Mouse (Mus musculus): ENCODE data around the gene Samhd1. TPM values are rescaled to one million over a fixed set of nuclear protein-coding genes. Genes with fewer than 3 reads are reported as not detected.

Samhd1 gene
- total and polyA plus RNA-seq, 2 experiments from 2014 or later = 11.9 to 12.7 TPM

DNA sequence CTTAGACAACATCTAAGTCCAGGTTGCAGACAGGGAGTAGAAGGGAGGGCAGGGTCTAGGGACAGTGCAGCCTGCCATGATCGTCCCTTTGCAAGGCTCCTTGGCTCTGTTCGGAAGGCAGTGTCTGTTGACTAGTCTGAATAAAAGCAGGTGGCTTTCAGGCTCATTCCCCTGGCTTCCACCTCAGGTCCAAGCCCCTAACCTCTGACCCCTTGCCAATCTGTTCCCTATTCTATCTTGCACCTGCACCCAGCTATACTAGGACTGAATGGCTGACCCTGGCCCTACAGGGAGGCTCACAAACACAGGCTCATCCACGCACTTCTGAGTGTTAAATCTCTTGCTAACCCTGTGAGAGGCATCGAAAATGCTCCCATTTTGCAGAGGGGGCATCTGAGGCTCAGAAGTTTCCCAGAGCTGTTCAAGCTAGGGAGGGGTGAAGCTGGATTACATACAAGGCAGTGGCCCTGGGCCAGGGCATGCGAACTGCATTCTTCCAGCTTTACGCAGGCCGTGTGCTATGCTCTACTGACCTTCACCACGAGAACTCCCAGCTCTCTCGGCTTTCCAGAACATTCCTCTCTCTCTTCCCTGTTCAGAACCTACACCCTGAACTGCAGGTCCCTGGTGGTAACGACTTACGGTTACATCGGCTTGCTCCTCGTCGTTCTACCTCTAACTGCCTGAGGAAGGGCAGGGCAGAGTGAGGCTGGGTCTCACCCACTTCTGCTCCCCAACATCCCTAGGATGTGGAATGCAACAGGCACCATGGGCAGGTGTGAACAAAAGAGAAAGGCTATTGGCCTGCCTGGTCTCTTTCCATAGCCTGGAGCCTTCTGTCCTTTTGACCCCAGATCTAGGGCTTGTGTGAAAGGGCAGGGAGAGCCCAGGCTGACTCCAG lies 69.8 kb downstream of the Samhd1 start:
- peak overlapping the region; percentile 52; the same call in 1 of the 2 replicates for H3K27ac ChIP-seq
- H3K4me2 ChIP-seq (ENCODE audit: low read depth, low read length) = 0 out of 2 replicates have a peak overlapping the region, but pooled peaks have one; percentile 2
- no peaks in the 10 kb centered on the region; the same call in 1 of the 2 replicates for H3K36me3 ChIP-seq (ENCODE audit: insufficient read depth, low read length)
- H3K4me1 ChIP-seq (ENCODE audit: insufficient read depth, low read length) = peaks cover 48% of the 10 kb centered on the region
- no peaks in the 10 kb centered on the region for H3K9me3 ChIP-seq (ENCODE audit: low read length)
- TF ChIP-seq CTCF (IDR thresholded peaks at IDR 0.05; ENCODE audit: low read depth) = no peak
- no peak for DNase-seq (ENCODE audit: low spot score)
- no peak for ATAC-seq
- WGBS = 62% methylated on average over 14 of the region's 14 CpGs
- no peak overlapping the region for H3K9ac ChIP-seq (replicated peaks; ENCODE audit: low read length)
- no peak overlapping the region for H3K4me3 ChIP-seq (ENCODE audit: low read length)
- H3K27me3 ChIP-seq (ENCODE audit: insufficient read depth, low read length) = no peaks in the 10 kb centered on the region

- H3K4me3 ChIP-seq (ENCODE audit: low read length) = no peak overlapping the region
- DNase-seq (ENCODE audit: low spot score) (peak; percentile 69), ATAC-seq (peak; percentile 74)
- H3K27me3 ChIP-seq (ENCODE audit: insufficient read depth, low read length) = no peaks in the 10 kb centered on the region
- H3K9me3 ChIP-seq (ENCODE audit: low read length) = no peaks in the 10 kb centered on the region
- TF ChIP-seq CTCF (IDR thresholded peaks at IDR 0.05; ENCODE audit: low read depth) = no peak
- peaks cover 41% of the 10 kb centered on the region for H3K4me1 ChIP-seq (ENCODE audit: insufficient read depth, low read length)
- peaks cover 8% of the 10 kb centered on the region; the same call in 1 of the 2 replicates for H3K36me3 ChIP-seq (ENCODE audit: insufficient read depth, low read length)
- H3K9ac ChIP-seq (replicated peaks; ENCODE audit: low read length) = no peak overlapping the region
- no peak overlapping the region for H3K4me2 ChIP-seq (ENCODE audit: low read depth, low read length)
- H3K27ac ChIP-seq = peak overlapping the region; percentile 52; the same call in 1 of the 2 replicates
- 15% methylated on average over 7 of the region's 7 CpGs for WGBS
These were observed 70.9 kb downstream of the Samhd1 start for GRCm38 (mm10) chr2:157064136-157064535.

DNA sequence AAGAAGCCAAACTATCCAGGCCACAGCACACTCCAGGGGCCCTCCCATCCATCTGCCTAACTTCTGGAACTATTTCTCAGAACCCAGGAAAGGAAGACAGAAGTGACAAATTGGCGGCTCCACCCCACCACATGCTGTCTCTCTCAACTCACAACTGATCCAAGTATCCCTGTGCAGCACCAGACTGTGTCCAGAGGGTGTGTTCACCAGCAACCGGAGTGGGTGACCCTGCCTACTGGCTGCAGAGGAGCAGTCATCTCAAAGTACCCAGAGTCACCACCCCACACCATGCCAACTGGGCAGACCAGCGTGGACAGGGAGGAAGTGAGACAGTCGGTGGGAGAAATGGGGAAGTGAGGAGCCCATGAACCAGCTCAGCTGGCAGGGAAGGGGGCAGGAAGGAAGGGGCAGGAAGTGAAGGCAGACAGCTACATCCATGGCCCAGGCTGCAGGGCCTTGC lies 71.8 kb downstream of the Samhd1 start:
- Histone ChIP-seq H3K4me3 (ENCODE audit: low read length) (no peak overlapping the region), H3K36me3 (ENCODE audit: insufficient read depth, low read length) (peaks cover 8% of the 10 kb centered on the region; the same call in 1 of the 2 replicates), H3K27ac (peak overlapping the region; percentile 52; the same call in 1 of the 2 replicates), H3K4me1 (ENCODE audit: insufficient read depth, low read length) (peaks cover 37% of the 10 kb centered on the region), H3K9me3 (ENCODE audit: low read length) (no peaks in the 10 kb centered on the region), H3K27me3 (ENCODE audit: insufficient read depth, low read length) (no peaks in the 10 kb centered on the region), H3K4me2 (ENCODE audit: low read depth, low read length) (no peak overlapping the region), H3K9ac (replicated peaks; ENCODE audit: low read length) (no peak overlapping the region)
- 45% methylated on average over 4 of the region's 4 CpGs for WGBS
- TF ChIP-seq CTCF (IDR thresholded peaks at IDR 0.05; ENCODE audit: low read depth) = no peak
- ATAC-seq = no peak; the same call in 1 of the 2 replicates
- DNase-seq (ENCODE audit: low spot score) = no peak

GRCm38 (mm10) chr2:157060557-157061305 lies 74.3 kb downstream of the Samhd1 start:
- Histone ChIP-seq H3K4me3 (ENCODE audit: low read length) (no peak overlapping the region), H3K27ac (0 out of 2 replicates have a peak overlapping the region, but pooled peaks have one; percentile 80), H3K9ac (replicated peaks; ENCODE audit: low read length) (no peak overlapping the region), H3K27me3 (ENCODE audit: insufficient read depth, low read length) (no peaks in the 10 kb centered on the region), H3K36me3 (ENCODE audit: insufficient read depth, low read length) (peaks cover 19% of the 10 kb centered on the region), H3K9me3 (ENCODE audit: low read length) (no peaks in the 10 kb centered on the region), H3K4me1 (ENCODE audit: insufficient read depth, low read length) (peaks cover 28% of the 10 kb centered on the region), H3K4me2 (ENCODE audit: low read depth, low read length) (no peak overlapping the region)
- DNase-seq (ENCODE audit: low spot score) (no peak), ATAC-seq (no peak)
- WGBS = 83% methylated on average over 11 of the region's 11 CpGs
- TF ChIP-seq CTCF (IDR thresholded peaks at IDR 0.05; ENCODE audit: low read depth) = no peak

- no peaks in the 10 kb centered on the region for H3K27me3 ChIP-seq (ENCODE audit: insufficient read depth, low read length)
- H3K36me3 ChIP-seq (ENCODE audit: insufficient read depth, low read length) = peaks cover 19% of the 10 kb centered on the region
- H3K9me3 ChIP-seq (ENCODE audit: low read length) = no peaks in the 10 kb centered on the region
- H3K27ac ChIP-seq = 0 out of 2 replicates have a peak overlapping the region, but pooled peaks have one; percentile 80
- H3K9ac ChIP-seq (replicated peaks; ENCODE audit: low read length) = no peak overlapping the region
- TF ChIP-seq CTCF (IDR thresholded peaks at IDR 0.05; ENCODE audit: low read depth) = no peak
- no peak for ATAC-seq
- H3K4me1 ChIP-seq (ENCODE audit: insufficient read depth, low read length) = peaks cover 26% of the 10 kb centered on the region
- no peak for DNase-seq (ENCODE audit: low spot score)
- no peak overlapping the region for H3K4me2 ChIP-seq (ENCODE audit: low read depth, low read length)
- WGBS = 85% methylated on average over 14 of the region's 14 CpGs
- no peak overlapping the region for H3K4me3 ChIP-seq (ENCODE audit: low read length)
These were observed 75.0 kb downstream of the Samhd1 start for GRCm38 (mm10) chr2:157060037-157060436.

- Histone ChIP-seq H3K9me3 (ENCODE audit: low read length) (no peaks in the 10 kb centered on the region), H3K4me2 (ENCODE audit: low read depth, low read length) (0 out of 2 replicates have a peak overlapping the region, but pooled peaks have one; percentile 11), H3K36me3 (ENCODE audit: insufficient read depth, low read length) (peaks cover 20% of the 10 kb centered on the region), H3K27ac (peak overlapping the region; percentile 80), H3K9ac (replicated peaks; ENCODE audit: low read length) (no peak overlapping the region; the same call in 1 of the 2 replicates), H3K4me3 (ENCODE audit: low read length) (no peak overlapping the region), H3K27me3 (ENCODE audit: insufficient read depth, low read length) (no peaks in the 10 kb centered on the region), H3K4me1 (ENCODE audit: insufficient read depth, low read length) (peaks cover 25% of the 10 kb centered on the region)
- no peak for TF ChIP-seq CTCF (IDR thresholded peaks at IDR 0.05; ENCODE audit: low read depth)
- WGBS = 53% methylated on average over 8 of the region's 8 CpGs
- ATAC-seq (no peak), DNase-seq (ENCODE audit: low spot score) (no peak)
These were observed 75.9 kb downstream of the Samhd1 start for GRCm38 (mm10) chr2:157059166-157059565.

Measured in hindbrain, postnatal 0 days (tissue).